Mouse (Mus musculus) bone marrow, adult 2 months (tissue): ENCODE measurements around the gene Usp12.

ENCODE experiments used
- CTCF ChIP-seq: fragments of 200-500 bp; IDR thresholded peaks from 2 replicates; pipeline ENCODE4 v1.5.1; 2011; ENCODE audit warnings: low read length, control low read depth; ENCODE audit not compliant: control insufficient read depth, insufficient read depth
- POLR2A ChIP-seq: fragments of 200-500 bp; IDR thresholded peaks from 2 replicates; pipeline ENCODE4 v1.6.1; 2011; ENCODE audit warnings: low read depth, mild to moderate bottlenecking, control low read depth, low read length, borderline replicate concordance; ENCODE audit not compliant: control insufficient read depth

DNA sequence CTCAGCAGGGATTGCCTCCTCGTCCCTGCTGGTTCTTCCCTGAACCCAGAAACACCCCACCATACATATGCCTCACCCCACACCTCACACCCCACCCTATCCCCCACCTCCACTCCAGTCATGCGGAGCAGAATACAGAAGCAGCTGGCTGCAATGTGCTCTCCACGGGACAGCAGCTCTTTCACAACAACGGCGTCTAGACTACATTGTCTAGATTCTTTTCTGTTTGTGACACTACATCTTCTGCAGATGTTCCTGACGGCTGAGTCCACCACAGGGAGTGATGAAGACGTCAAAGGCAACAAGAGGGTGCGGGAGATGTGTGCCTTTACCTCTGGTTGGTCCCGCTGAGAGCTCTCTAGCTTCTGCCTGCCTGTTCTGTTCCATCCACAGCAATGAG lies 3.2 kb upstream of the Usp12 start:
- TF ChIP-seq CTCF (no peak), POLR2A (no peak)
